Mouse (Mus musculus): Measurements from ENCODE around the gene Gpr153. TPM values are rescaled to one million over a fixed set of nuclear protein-coding genes. Genes with fewer than 3 reads are reported as not detected.

The Gpr153 gene
- total RNA-seq, 2 experiments from 2014 or later: 5.3 to 7.4 TPM

DNA sequence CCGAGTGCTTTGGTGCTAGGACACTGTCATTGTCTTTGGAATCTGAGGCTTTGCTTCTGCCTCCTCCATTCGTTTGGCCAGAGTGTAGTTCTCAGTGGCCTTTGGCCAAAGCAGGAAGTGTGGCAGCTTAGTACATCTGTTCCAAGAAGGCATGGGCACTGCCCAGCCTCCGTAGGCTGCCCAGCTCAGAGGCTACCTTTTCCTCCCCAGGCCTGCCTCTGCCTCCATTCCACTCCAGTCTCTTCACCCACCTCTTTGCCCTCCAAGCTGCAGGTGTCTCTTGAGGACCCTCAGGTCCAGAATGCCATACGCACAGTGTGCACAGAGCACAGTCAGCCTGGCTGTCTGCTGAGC is 9.9 kb upstream of the Gpr153 start:
- DNase-seq (ENCODE audit: low spot score in 2 of 2): no peak

GRCm38 (mm10) chr4:152264867-152265568 is 9.0 kb upstream of the Gpr153 start:
- DNase-seq (ENCODE audit: low spot score in 2 of 2): no peak

DNA sequence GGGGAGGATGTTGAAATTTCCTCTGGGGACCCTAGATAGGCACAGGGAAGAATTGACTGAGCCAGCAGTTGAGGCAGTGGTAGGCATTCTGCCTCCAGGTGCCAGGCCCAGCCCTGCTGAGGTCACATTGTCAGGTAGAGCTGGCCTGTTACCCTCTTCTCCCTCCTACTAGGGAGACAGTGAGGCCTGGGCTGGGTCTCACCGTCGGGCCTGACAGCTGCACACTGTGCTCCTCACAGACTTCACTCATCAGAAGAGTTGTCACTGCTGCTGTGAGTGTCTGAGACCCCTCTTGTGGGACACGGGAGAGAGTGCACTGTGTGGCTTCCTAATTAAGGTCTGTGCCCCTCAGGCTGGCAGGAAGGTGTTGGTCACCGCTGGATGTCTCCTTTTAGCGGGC is 8.2 kb upstream of the Gpr153 start:
- no peak for DNase-seq (ENCODE audit: low spot score in 2 of 2)

- DNase-seq (ENCODE audit: low spot score in 2 of 2): no peak
These were observed 7.7 kb upstream of the Gpr153 start for GRCm38 (mm10) chr4:152266236-152266895.

DNA sequence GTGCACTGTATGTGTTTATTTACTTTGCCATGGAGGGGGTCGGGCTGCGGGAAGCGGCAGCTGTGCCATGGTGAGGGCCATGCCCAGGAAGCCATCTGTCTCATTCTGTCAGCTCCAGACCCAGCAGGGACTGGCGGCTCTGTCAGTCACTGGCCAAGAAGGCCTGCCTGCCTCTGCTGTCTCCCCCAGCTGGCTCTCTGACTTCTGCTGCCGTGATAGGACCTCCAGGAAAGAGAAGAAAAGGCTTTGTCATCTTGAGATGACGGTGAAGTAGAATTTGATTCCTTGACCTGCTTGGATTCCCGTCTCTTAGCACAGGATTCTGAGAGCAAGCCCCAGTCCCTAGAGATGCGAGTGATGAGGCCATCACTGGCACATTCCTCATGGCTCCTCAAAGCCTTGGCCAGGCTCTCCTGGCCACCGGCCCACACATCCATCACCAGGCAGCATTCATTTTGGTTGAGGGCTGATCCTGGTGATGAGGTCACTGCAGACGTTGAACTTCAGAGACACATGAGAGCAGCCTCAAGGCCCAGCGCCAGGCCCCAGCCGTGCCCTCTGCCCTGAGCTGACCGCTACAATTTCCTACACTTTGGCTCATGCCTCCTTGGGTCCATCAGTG is 6.2 kb upstream of the Gpr153 start:
- peak in 1 of 2 experiments; percentile 30 for DNase-seq (ENCODE audit: low spot score in 2 of 2)

DNA sequence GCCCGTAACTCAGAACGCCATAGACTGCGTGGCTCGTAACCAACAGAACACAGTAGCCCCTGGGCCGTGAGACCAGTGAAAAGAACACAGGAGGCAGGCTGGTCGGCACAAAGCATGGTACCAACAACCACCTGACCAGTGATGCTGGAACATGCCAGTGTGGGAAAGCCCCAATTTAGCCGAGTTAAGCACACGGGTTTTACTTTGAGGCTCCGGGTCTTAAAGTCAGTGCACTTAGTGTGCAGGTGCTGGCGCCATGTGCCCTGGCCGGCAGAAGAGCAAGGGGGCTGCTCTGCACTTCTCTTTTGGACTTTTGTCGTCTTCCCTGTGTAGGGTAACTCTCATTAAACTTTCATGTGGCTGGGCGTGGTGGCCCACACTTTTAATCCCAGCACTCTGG is 4.1 kb upstream of the Gpr153 start:
- DNase-seq (ENCODE audit: low spot score in 2 of 2): no peak

DNA sequence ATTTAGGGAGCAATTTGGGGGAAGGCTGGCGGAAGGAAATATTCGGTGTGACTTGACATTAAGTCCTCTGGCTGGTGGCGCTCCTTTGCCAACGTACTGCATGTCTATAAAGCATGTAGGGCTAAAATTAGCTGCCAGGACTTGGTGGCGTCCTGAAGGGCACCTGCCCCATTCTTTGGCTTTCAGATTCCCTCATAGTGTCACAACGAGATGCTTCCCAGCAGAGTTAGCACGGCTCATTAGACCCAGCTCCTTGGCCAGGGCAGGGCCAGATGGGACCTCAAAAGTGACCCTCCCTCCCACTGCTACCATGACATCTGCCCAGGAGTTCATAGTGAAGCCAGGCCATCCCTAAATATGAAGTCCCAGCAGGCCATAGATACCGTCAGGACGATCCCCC is 3.4 kb upstream of the Gpr153 start:
- no peak for DNase-seq (ENCODE audit: low spot score in 2 of 2)

DNA sequence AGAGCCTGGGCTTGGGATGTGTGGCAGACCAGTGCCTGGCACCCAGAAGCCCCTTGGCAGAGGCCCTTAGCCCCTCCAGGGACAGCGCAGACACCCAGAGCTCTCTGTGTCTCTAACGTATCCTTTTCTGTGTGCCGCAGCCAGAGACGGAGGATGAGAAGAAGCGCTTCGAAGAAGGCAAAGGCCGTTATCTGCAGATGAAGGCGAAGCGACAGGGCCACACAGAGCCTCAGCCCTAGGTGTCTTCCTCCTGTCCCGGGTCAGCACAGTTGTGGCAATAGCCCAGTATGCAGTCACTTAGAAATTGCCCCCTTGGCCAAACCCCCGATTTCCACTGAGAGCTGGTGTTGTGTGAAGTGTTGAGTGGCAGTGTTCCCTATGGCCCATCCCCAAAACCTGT is 2.7 kb upstream of the Gpr153 start:
- no peak for DNase-seq (ENCODE audit: low spot score in 2 of 2)

DNA sequence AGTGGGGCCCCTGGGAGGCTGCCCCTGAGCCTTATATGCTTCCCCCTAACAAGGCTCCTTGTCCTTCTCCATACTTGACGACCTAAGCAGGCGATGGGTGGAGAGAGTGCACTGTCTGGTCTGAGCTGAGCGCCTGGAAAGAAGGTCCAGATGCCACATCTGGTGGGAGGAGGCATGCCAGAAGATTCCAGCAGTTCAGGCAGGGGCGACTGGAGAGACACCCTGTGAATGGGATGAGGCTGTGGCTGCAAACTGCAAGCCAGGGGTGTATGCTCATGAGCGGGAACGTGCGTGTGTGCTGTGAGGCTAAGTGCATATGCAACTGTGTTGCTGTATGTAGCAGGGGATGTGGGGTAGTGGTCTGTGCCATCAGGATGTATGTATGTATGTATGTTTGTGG is 2.0 kb upstream of the Gpr153 start:
- no peak for DNase-seq (ENCODE audit: low spot score in 2 of 2)

GRCm38 (mm10) chr4:152272449-152273049 is 1.5 kb upstream of the Gpr153 start:
- no peak for DNase-seq (ENCODE audit: low spot score in 2 of 2)

DNA sequence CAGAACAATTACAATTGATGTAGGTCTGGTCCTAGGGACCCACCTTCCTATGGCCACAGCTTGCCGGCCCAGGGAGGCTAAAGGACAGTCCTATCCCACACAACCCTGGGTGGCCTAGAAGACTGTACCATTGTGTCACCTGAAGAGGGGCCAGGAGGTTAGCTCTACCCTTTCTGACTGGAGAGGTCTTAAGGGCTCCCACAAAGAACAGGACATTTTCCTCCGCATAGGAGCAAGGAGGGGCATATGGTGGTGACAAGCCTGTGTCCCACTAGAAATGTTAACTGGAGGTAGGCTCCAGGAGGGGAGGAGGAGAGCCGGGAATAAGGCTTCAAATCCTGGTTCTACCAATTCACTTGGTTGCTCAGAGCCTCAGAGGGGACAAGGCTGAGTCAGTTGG is 841 bp upstream of the Gpr153 start:
- no peak for DNase-seq (ENCODE audit: low spot score in 2 of 2)

- no peak for DNase-seq (ENCODE audit: low spot score in 2 of 2)
These were observed 674 bp downstream of the Gpr153 start for GRCm38 (mm10) chr4:152274681-152275131.

DNA sequence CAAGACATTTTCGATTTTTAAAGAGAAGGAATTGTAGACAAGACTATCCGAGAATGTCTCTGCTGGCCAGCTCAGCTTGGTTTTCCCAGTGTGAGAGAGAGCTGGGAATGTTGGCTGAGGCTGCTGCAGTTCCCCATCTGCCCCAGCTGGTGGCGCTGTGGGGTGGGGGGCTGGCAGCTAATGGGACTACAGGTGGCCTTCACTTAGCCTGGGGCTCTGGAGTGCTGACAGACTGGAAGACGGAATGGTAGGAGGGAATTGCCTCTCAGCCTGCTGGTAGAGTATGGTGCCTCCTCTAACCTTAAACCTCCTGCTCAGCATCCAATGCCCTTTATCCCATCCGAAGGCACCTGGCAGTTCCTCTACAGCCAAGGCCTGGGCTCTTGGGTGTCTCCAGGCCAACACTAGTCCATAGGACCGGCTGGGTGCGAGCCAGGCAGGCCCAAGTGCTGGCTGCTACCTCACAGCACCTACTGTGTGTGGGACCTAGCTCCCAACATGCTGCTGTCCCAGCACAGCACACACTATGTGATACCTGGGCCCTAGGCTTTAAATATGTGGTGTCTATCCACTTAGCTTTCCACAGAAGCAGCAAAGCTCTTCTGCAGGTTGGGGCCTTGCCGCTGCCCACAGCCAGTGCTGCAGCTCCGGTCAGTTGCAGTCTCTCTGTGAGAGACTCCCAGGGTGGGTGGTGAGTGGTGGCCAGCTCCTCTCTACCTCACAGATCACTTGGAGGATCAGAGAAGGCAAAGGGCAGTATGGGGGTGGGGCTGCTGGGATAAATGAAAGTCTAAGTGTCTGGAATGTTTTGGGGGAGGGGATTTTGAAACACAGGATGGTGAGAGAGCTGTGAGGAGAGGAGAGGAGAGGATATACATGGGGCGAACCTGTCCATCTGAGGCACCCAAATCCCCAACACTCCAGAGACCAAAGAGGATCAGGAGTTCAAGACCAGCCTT is 2.6 kb downstream of the Gpr153 start:
- no peak for DNase-seq (ENCODE audit: low spot score in 2 of 2)

DNA sequence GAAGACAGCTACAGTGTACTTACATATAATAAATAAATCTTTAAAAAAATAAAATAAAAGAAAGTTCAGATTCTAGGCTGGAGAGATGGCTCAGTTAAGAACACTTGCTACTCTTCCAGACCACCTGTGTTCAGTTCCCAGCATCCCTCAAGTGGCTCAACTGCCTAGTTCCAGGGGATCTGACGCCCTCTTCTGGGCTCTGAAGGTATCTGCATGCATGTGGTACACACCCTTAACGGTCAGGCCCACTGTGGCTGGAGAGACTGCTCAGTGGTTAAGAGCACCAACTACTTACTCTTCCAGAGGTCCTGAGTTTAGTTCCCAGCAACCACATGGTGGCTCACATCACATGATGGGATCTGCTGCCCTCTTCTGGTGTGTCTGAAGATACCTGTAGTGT is 3.9 kb downstream of the Gpr153 start:
- no peak for DNase-seq (ENCODE audit: low spot score in 2 of 2)

- DNase-seq (ENCODE audit: low spot score in 2 of 2): no peak
These were observed 5.0 kb downstream of the Gpr153 start for GRCm38 (mm10) chr4:152278986-152279385.

- no peak for DNase-seq (ENCODE audit: low spot score in 2 of 2)
These were observed 7.6 kb downstream of the Gpr153 start for GRCm38 (mm10) chr4:152281601-152282000.

DNA sequence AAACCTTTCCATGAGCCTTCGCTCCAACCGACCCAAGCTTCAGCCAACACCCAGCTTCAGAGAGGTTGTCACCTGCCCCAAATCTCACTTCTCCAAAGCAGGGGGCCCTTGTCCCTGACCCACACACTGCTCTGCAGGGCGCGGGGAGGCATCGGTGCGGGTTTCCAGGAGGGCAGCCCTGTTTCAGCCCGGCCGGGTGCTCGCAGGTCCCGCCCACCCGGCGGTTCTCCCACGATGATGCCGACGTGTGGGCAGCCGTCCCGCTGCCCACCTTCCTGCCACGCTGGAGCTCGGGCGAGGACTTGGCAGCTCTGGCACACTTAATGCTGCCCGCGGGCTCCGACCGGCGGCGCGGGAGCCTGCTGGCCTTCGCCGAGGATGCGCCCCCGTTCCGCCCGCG is 8.7 kb downstream of the Gpr153 start:
- DNase-seq (ENCODE audit: low spot score in 2 of 2): no peak

GRCm38 (mm10) chr4:152283186-152283950 is 9.3 kb downstream of the Gpr153 start:
- DNase-seq (ENCODE audit: low spot score in 2 of 2): peak; percentile 87 to 91

DNA sequence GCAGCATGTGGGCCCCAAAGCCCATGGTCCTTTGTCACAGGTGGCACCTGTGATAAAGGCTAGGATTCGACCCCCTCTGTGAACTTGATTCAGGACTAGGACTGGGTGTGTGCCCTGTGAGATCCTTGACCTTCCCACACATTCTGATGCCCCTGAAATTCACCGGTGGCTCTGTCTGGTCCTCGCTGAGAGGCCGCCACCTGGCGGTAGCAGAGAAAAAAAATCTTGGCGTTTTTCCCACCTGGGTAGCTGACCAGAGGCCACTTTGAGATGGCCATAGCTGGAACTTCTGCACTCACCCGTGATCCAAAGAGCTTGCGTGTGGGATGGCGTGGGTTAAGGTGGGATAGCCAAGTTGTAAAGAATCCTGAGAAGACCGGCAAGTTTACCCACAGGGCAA is 11.5 kb downstream of the Gpr153 start:
- DNase-seq (ENCODE audit: low spot score in 2 of 2): peak; percentile 42 to 58

DNA sequence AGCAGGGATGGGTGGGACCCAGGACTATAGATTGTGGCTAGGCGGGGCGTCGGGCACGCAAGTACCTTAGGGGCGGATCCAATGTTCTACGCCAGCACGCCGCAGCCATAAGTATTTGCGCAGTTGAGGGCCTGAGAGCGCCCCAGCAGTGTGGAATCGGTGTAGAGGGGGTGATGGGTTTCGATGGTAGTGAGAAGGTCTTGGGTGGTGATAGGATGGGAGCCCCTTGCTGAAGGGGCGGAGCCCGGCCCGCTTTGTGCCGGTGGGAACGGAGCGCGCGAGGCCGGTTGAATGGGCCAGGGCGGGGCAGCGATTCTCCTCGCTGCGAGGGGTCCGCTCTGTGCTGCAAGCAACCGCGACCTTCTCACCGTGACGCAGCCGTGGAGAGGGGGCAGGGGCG is 12.2 kb downstream of the Gpr153 start:
- DNase-seq (ENCODE audit: low spot score in 2 of 2): no peak
